Mouse (Mus musculus) frontal cortex, postnatal 10 days (tissue): ENCODE measurements around the gene Apom.
"Not testable (repeated sequence)": the region's sequence is repeated elsewhere in the genome, so short reads cannot be mapped to it uniquely, and the experiment has no call there.

ENCODE experiments used
- DNase-seq, 2 experiments: peaks; one replicate each; pipeline ENCODE4 v3.0.0; 2022; ENCODE audit warnings: low spot score in 2 of 2, mixed read lengths in 1 of 2

The Apom gene

DNA sequence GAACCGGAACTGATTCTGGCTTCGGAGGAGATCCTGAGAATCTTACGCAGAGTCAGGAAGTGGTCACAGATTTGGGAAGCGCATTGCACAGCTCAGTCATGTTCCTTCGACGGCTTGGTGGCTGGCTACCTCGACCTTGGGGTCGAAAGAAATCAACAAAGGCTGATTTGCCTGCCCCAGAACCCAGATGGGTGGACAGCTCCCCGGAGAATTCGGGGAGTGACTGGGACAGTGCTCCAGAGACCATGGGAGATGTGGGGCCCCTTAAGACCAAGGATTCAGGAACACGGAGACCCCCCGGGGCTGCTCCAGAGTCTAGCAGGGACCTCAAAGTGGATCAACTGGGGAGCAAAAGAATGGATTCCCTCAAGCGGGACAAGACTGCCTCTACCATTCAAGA is 4.8 kb downstream of the Apom start:
- no peak for DNase-seq

DNA sequence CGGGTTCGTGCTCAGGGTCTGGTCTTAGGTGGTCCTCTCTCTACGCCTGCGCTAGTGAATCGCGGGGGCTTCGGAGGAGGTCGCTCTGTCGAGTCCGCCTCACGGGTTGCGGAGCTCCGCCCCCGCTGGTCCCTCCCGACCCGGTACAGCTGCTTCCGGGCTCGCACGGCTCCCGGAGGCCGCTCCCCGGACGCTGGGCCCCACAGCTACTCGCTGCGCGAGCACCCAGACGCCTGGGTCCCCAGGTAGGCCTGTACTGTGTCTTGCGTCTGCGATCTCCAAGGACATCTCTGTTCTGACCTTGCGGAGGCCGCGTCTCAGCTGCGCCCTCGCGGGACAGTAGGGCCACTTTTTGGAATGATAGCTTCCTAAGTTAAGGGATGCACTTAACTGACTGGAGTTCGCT is 5.6 kb downstream of the Apom start, which contains the start of gene D17H6S53E:
Gene D17H6S53E, plus strand, starts transcription at position 168 of the 406 bp plus-strand sequence.
- DNase-seq = peak in 1 of 2 experiments; percentile 73

DNA sequence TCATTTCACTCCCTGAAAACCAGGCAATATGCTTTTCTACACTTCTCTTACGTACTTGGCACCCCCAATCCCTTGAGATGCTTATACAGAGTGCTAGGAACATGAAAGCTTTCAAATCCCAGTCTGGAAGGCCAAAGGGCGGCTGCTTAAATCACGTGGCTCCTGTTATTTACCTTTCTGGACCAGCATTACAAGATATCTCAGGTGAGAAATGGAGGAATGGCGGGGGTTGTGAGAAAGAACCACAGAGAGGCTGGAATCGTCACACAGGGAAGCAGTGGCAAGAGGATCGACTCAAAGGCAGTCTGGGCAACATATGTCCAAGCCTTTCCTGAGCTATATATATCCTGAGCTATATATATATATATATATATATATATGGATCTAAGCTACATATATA is 6.3 kb downstream of the Apom start:
- no peak for DNase-seq

DNA sequence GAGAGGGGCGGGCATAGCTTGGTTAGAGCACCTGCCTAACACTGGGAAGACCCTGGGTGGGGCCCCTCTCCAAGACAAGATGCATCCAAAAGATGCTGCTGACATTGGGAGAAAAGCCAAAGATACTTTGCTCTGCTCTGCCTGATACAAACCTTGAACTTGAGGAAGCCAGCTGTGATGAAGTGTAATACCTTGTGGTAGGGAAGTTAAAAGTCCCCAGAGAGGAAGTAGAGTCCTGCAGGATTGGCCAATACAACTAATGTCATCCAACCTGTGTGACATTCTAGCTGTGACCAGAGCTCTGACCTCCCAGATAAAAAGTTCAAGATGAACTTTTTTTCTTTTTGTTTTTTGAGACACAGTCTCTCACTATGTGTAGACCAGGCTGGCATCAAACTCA is 6.8 kb downstream of the Apom start:
- DNase-seq = no peak

DNA sequence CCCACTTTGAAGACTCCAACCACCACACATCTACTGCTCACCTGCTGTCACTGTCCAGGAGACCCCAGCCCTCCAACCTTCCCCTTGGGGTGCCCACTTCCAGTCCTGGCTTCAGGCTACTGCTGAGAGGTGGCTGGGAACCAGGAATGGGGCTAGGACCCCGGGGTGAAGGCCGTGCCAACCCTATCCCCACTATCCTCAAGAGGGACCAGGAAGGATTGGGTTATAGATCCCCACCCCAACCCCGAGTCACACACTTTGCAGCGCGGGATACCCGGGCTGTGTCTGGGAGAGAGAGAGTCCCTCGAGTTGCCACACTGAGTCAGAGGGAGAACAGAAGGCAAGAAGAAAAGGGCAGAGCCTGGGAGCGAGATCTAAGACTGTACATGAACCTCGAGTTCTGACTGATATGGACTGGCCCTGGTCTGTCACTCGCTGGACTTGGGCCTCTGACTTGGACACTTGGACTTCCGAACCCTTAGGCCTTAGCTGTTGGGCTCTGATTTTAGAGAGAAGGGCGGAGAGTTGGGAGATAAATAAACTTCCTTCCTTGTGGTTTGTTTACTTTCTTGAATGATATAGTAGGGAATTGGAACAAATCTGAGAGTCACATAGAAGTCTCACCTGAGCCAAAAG is 7.5 kb downstream of the Apom start:
- not testable (repeated sequence) for DNase-seq

DNA sequence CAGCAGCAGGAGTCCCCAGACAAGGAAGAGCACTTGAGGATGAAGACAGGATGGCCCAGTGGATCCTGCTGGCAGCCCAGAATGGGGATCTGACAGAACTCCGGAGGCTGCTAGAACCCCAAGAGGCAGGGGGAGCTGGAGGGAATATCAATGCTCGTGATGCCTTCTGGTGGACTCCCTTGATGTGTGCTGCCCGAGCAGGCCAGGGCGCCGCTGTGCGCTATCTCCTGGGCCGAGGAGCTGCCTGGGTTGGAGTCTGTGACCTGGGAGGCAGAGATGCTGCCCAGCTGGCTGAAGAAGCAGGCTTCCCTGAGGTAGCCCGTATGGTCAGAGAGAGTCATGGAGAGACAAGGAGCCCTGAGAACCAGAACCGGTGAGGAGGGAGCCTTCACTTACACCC is 8.6 kb downstream of the Apom start:
- DNase-seq = not testable (repeated sequence)

DNA sequence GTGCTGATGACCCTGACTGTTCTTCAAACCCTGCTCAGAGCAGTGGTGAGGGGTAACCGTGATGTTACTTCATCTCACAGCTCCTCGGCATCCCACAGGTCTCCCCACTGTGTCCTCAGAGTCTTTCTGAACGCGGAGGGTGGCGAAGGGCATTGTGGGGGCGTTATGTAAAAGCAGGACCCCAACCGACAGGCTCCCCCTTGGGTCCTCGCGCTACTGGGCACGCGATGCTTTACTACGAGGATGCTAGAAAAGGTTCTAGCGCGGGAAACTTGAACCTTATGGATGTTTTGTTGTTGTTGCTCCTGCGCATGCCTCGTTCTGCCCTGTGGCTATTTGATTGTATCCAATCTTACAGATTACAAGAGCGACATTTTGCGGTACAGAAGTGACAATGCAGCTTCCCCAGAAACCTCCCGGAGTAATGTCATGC is 10.0 kb downstream of the Apom start, which contains the start of gene Csnk2b:
Gene Csnk2b, minus strand, starts transcription at position 183 of the 433 bp plus-strand sequence.
- peak; percentile 57 to 71 for DNase-seq

DNA sequence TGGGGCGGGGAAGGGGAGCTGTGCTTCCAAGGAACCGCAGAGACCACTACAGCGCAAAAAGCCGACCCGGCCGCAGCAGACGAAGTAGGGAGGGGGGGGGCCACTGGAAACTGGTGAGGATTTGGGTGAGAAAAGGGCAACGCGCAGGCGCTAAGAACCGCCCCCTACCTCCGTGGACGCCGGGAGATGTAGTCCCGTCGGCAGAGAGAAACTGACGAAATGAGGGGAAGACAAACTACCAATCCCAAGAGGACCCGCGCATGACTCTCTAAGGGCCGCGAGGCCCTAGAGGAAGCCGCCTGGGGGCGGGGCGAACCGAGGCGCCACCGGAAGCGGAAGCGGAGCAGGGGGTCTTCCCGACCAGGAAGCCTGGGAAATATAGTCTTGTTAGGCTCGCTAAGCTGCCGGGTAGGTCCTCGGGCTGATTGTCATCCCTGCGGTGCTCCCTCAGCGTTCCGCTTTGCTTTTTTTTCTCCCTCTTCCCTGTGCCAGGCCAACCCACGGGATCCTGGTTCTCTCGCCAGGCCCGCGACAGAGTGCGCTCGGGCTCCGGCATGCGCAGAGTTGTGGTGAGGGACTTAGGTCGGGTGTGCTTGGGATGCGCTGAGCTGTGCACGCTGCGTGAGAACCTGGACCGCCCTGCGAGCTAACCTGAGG is 10.6 kb downstream of the Apom start, which contains the start of gene Gpank1:
Gene Gpank1, plus strand, starts transcription at position 313 of the 657 bp plus-strand sequence.
- DNase-seq = peak; percentile 97 to 98

DNA sequence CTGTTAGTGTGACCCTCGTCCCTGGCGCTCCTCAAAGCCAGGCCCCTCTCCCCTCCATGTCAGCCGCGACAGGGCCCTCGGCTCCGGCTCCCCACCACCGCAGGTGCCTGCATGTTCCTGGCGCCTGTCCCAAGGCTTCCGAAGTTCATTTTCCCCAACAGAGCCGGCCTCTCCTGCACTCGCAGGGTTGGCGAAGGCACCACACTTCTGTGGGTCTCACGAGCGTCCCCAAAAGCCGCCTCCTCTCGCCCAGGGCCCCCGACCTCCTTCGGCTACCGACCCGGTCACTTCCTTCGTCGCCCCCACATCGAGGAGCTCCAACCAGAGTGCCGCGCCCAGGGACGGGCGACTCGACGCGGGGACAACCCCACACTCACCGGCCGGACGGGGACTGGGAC is 11.1 kb downstream of the Apom start:
- DNase-seq = no peak

DNA sequence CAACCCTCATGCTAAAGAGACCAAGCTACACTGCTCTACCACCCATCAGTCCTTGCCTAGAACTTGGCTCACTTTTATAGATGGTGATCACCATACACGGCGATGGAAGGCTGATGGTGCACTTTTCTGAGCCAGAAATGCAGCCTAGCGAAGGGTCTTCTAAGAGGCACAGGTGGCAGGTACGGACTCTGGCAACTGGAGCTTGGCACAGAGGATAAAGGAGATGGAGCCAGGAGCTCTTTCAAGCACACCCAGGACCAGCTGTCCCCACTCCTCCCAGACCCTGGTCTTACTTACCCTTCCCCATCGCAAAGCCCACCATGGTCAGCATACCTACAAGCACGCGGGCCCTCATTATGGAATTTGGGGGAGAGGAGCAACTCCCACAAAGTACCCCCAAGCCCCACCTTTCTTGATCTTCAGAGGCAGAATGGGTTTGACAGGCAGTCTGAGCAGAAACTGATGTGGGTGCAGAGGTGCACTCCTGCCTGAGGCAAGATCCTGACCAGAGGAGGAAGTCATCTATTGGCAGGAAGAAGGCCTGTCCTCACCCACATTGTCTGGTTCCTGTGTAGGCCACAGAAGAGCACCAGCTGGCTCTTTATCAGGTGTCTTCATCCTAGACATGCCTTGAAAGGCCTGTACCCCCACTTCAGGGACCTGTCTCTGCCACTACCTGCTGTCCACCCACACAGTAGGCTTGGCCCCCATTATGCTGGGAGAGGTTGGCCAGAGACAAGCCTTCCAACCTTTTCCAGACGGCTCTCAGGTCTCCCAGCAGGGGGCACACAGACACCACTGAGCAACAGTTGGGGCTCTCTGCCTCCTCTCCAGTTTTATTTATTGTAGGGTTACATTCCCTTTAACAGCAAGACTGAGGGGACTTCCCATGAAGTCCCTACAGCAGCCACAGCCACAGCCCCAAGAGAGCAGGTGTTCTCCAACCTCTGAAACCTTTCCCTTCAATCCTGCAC is 16.5 kb downstream of the Apom start, which contains the start of gene Ly6g5b:
Gene Ly6g5b, minus strand, starts transcription at position 383 of the 974 bp plus-strand sequence.
- no peak for DNase-seq

DNA sequence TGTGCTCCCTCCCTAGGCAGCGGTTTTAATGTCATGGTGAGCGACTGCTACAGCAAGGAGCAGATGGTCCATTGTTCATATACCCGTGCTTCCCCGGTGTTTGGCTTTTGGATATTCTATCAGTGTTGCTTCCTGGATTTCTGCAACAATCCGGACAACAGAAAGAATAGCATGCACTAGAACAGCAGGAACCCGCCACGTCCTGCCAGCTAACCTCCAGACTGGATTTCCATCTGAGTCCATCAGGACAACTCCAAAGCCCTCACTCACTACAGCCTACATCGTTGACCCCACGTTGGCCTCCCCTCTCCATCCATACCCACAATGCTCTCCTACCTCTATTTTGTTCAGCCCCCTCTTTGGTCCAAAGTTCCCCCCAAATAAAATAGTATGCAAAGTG is 20.1 kb downstream of the Apom start:
- no peak for DNase-seq

DNA sequence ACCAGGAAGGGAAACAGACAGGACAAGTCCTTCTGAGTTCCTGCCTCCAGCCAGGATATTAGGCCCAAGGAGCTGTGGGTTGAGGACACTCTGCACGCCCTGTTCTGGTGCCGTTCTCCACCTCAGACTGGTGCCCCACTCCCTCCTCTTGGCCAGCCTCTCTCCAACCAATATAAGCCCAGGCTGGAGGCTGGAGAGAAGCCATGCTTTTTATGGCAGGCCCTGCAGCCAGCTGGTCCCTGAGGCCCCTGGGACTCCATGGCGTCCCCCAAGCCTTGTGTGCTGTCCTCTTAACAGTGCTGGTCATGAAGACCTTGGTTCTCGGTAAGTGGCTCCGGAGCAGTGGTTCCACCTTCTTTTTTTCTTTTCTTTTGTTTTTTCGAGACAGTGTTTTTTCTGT is 23.8 kb downstream of the Apom start, which contains the start of gene Ly6g5c:
Gene Ly6g5c, plus strand, starts transcription at position 183 of the 400 bp plus-strand sequence.
- no peak for DNase-seq

DNA sequence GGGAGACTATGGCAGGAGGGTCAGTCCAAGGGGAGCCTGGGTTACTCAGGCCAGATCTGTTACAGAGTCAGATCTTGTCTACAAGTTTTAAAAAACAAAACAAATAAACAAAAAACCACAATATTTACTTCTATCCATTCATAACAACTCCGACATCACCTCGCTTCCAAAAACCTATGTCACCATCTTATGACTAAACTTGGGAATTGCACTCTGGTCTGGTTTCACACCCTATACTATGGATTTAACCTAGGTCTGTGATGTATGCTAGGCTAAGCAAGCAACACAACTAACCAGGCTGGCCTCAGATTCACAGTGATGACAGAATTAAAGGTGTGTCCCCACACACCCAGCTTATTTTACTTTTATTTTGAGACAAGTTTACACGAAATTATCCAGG is 25.3 kb downstream of the Apom start:
- DNase-seq = no peak

DNA sequence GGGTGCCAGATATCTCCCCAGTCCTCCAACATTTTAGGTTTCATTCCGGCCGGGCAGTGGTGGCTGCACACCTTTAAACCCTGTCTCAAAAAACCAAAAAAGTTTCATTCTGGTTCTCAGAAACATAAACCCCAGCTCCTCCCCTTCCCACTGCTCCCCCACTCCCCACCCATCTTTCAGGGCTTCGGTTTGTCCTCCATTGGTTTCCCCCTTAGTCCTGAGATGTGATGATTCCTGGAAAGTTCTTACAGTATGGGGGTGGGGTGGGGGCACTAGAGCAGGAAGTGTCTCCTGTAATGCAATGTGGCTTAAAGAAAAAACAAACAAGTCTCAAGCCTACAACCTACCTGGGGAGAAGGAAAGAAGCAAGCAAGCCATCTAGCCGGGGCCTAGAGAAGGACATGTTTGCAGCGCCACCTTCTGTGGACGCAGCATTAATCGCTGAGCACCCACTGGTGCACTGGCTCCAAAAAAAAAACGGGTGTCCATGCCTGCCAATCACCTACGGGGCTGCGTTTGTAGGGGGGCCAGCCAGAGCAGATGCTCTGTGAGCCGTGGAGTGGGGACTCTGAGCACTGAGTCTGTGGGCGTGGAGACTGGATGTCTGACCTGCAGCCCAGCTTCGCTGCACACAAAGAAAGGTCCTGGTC is 26.0 kb downstream of the Apom start:
- DNase-seq = peak in 1 of 2 experiments; percentile 37

DNA sequence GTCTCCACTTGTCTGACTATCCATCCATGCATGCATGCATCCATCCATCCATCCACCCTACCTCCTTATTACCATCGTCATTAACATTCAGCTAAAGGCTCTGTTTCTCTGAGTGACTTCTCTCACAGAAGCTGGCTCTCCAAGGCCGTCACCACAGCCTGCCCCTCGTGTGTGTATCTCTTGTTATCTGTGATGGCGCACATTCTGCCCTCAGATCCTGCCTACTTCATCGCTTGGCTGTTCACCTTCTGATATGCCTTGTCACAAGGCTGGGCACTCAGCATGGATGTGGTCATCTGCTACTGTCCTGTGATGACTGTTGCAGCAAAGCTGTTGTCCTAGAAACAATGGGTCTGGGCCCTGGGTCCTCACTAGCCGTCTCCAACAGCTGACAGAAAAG is 27.1 kb downstream of the Apom start:
- no peak for DNase-seq

DNA sequence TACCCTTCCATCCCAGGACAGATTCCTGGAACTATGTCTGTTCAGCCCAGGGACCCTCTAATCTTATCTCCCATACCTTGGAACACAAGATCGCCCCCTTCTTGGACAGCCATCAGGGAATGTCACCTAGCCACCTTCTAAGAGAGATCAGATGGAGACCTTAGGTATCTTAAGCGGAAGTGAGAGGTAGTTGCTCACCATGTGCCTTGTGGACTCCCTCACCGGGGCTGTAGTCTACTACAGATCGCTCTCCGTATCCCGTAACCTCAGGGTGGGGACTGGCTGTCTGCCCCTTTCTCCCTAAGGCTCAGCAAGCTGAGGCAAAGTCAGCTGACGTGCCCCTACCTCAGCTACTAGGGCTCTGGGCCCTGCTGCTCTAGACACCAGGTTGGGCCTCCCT is 27.8 kb downstream of the Apom start:
- no peak for DNase-seq

DNA sequence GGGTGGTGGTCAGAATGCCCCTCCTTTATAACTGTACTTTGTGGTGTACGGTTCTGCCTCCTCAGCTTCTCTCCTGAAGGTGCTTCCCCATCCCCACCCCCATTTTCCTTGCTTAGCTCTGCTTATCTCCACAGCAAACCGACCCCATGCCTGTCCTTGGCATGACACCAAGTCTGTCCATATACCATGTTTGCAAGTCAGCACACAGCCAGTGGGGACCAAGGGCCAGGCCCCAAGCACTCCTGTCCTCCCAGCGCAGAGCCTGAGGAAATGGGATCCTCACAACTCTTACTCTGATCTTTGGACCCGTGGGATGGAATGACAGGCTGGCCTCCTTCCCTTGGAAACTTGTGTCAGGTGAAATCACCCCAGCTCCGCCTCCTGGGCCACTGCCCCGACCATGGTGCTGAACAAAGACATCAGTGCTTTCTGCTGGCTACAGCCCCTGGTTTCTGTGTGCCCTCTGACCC is 28.6 kb downstream of the Apom start:
- DNase-seq = no peak

DNA sequence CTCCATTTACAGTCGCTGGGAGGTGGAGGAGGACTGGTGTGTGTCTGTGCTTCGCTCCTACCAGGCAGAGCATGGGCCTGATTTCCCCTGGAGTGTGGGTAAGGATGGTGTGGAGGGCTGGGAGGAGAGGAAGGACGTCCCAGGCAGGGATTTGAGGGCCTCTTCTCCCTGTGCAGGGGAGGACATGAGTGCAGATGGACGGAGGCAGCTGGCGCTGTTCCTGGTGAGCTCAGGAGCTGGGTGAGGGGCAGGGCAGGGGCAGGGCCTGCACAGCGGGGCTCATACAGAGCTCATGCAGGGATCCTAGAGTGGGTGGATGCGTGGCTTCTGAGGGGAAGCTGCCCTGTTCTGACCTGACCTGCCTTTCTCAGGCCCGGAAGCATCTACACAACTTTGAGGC is 29.6 kb downstream of the Apom start:
- DNase-seq = no peak

DNA sequence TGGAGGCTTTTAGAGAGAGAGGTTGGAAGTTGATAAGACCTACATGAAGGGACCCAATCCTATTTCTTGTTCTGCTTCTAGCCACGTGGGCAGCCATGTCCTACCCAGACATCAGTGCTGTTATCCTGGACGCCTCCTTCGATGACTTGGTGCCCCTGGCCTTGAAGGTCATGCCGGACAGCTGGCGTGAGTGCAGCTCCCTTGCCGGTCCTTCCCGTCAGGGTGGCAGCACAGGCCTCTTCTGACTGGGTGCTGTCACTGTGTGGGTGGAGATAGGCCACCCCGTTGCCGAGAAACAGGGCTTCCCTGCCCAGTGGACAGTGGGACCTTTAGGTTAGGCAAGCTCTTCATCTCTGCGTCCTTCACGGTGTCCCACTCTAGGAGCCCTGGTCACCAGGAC is 30.7 kb downstream of the Apom start:
- DNase-seq = no peak

DNA sequence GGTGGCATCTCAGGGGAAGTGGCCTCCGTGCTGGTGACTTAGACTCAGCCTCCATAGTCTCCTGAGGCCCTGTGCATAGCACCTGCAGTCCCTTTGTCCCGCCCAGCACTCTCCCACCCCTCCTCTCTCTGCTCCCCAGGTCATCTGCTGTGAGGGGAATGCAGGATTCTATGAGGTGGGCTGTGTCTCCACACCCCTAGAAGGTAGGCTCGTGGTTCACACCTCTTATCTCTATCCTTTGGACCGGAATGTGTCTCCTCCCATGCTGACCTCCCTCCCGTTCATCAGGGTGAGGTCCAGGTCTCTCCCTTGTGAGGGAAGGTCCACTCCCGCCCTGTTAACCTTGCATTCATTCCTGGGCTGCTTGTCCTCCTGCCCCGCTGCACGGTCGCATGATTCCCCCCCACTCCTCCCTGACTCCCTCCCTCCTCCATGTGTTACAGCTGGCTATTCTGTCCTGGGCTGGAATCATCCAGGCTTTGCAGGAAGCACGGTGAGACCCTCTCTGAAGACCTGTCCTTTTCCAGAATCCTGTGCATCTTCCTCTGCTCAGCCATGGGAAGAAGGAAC is 31.6 kb downstream of the Apom start:
- no peak for DNase-seq

DNA sequence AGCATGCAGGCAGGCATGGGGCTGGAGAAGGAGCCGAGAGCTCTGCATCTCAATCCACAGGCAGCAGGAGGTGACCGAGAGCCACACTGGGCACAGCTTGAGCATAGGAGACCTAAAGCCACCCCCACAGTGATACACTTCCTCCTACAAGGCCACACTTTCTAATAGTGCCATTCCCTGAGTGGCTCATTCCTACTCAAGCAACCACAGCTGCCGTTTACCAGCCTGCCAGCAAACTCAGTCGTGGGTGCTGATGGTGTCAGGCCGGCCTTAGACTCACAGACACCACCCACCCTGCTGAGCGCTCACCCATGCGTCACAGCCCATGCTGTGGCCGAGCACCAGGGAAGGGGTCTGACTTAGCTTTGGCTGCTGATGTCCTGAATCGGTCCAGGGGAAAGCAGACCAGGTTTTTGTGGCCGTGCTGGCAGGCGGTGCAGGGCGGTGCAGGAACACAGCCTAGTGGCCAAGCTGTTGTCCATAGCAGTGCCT is 34.6 kb downstream of the Apom start:
- DNase-seq = no peak
